Mouse (Mus musculus) forebrain, postnatal 0 days (tissue): ENCODE measurements at regions not wholly inside any gene's neighbourhood (a gene's known extent, or its start where the extent isn't known, plus 50 kb on each side); places are given as distances from the start of the nearest gene placed in this dataset.

Source experiments
- ATAC-seq: fragments of 200-750 bp; cut with Nextera tagmentation; 2 replicates; pipeline ENCODE4 v1.8.0; 2017; ENCODE audit warnings: mild to moderate bottlenecking, moderate library complexity
- DNase-seq: peaks from one replicate; pipeline ENCODE4 v3.0.0-alpha.2; 2015
- H3K27ac ChIP-seq: fragments of 300-500 bp; sonication (generic); 2 replicates; pipeline ENCODE4 v1.5.1; 2014; ENCODE audit warnings: low read depth, mild to moderate bottlenecking, antibody characterized with exemption, low read length, moderate library complexity, mixed read lengths
- H3K27me3 ChIP-seq: fragments of 300-500 bp; sonication (generic); 2 replicates; pipeline ENCODE4 v1.6.1; 2014; ENCODE audit warnings: mild to moderate bottlenecking, low read length, mixed read lengths; ENCODE audit not compliant: insufficient read depth
- H3K36me3 ChIP-seq: fragments of 300-500 bp; sonication (generic); 2 replicates; pipeline ENCODE4 v1.6.1; 2014; ENCODE audit warnings: mild to moderate bottlenecking, moderate library complexity; ENCODE audit not compliant: insufficient read depth
- H3K4me1 ChIP-seq: fragments of 300-500 bp; sonication (generic); 2 replicates; pipeline ENCODE4 v1.6.1; 2014; ENCODE audit warnings: antibody characterized with exemption; ENCODE audit not compliant: insufficient read depth
- H3K4me2 ChIP-seq: fragments of 300-500 bp; sonication (generic); 2 replicates; pipeline ENCODE4 v1.6.1; 2014; ENCODE audit warnings: low read depth, mild to moderate bottlenecking, moderate library complexity
- H3K4me3 ChIP-seq: fragments of 300-500 bp; sonication (generic); 2 replicates; pipeline ENCODE4 v1.5.1; 2014; ENCODE audit warnings: low read depth, low read length, mixed read lengths
- H3K9ac ChIP-seq: fragments of 300-500 bp; sonication (generic); 2 replicates; pipeline ENCODE4 v1.6.1; 2014; ENCODE audit warnings: mild to moderate bottlenecking
- H3K9me3 ChIP-seq: fragments of 300-500 bp; sonication (generic); 2 replicates; pipeline ENCODE4 v1.6.1; 2016; ENCODE audit warnings: low read length
- CTCF ChIP-seq: sonication (generic); IDR thresholded peaks from 2 replicates; pipeline ENCODE4 v1.5.1; 2016; ENCODE audit warnings: antibody characterized with exemption, control low read depth, low read depth
- WGBS: fragments of 180-500 bp; shearing (Covaris S2); extraction: QIAGEN DNeasy Blood & Tissue Kit; methylation state at CpG from one replicate; pipeline ENCODE4 v1.1.7; 2014; 5-methylcytosine and 5-hydroxymethylcytosine counted together

- Histone ChIP-seq H3K4me1 (no peaks in the 10 kb centered on the region), H3K9ac (no peak overlapping the region), H3K9me3 (no peaks in the 10 kb centered on the region), H3K4me3 (no peak overlapping the region), H3K27ac (no peak overlapping the region), H3K36me3 (no peaks in the 10 kb centered on the region), H3K27me3 (no peaks in the 10 kb centered on the region), H3K4me2 (no peak overlapping the region)
- WGBS = 73% methylated on average over 3 of the region's 3 CpGs
- no peak for DNase-seq
- no peak for TF ChIP-seq CTCF
- no peak for ATAC-seq
Measured at GRCm38 (mm10) chr4:105870512-105870911, 80.8 kb downstream of the Gm12728 start.

GRCm38 (mm10) chr4:105877246-105877645 lies 87.6 kb downstream of the Gm12728 start:
- Histone ChIP-seq H3K4me1 (no peaks in the 10 kb centered on the region), H3K9ac (no peak overlapping the region), H3K4me3 (no peak overlapping the region), H3K4me2 (no peak overlapping the region), H3K27me3 (no peaks in the 10 kb centered on the region), H3K9me3 (no peaks in the 10 kb centered on the region), H3K36me3 (no peaks in the 10 kb centered on the region), H3K27ac (no peak overlapping the region)
- no peak for TF ChIP-seq CTCF
- 89% methylated on average over 5 of the region's 5 CpGs for WGBS
- no peak for ATAC-seq
- no peak for DNase-seq

GRCm38 (mm10) chr4:105879891-105880290 lies 90.2 kb downstream of the Gm12728 start:
- no peak for DNase-seq
- Histone ChIP-seq H3K27ac (no peak overlapping the region), H3K4me2 (no peak overlapping the region), H3K4me3 (no peak overlapping the region), H3K36me3 (no peaks in the 10 kb centered on the region), H3K4me1 (no peaks in the 10 kb centered on the region), H3K27me3 (no peaks in the 10 kb centered on the region), H3K9ac (no peak overlapping the region), H3K9me3 (no peaks in the 10 kb centered on the region)
- no peak for TF ChIP-seq CTCF
- no peak for ATAC-seq
- WGBS = 57% methylated on average over 3 of the region's 3 CpGs

GRCm38 (mm10) chr4:105884791-105885190 lies 95.1 kb downstream of the Gm12728 start:
- Histone ChIP-seq H3K36me3 (no peaks in the 10 kb centered on the region), H3K4me2 (no peak overlapping the region), H3K9me3 (no peaks in the 10 kb centered on the region), H3K9ac (no peak overlapping the region), H3K4me3 (no peak overlapping the region), H3K27ac (no peak overlapping the region), H3K27me3 (no peaks in the 10 kb centered on the region), H3K4me1 (no peaks in the 10 kb centered on the region)
- DNase-seq = no peak
- no peak for ATAC-seq
- WGBS = 43% methylated on average over 3 of the region's 3 CpGs
- TF ChIP-seq CTCF = no peak

- Histone ChIP-seq H3K9ac (no peak overlapping the region), H3K9me3 (no peaks in the 10 kb centered on the region), H3K36me3 (no peaks in the 10 kb centered on the region), H3K27ac (no peak overlapping the region), H3K27me3 (no peaks in the 10 kb centered on the region), H3K4me3 (no peak overlapping the region), H3K4me2 (no peak overlapping the region), H3K4me1 (no peaks in the 10 kb centered on the region)
- DNase-seq (no peak), ATAC-seq (no peak)
- 90% methylated on average over 4 of the region's 4 CpGs for WGBS
- TF ChIP-seq CTCF = no peak
Measured at GRCm38 (mm10) chr4:105891438-105891837, 101.8 kb downstream of the Gm12728 start.

- ATAC-seq (no peak), DNase-seq (no peak)
- H3K27me3 ChIP-seq = no peaks in the 10 kb centered on the region
- H3K9me3 ChIP-seq = no peaks in the 10 kb centered on the region
- no peak overlapping the region for H3K4me3 ChIP-seq
- H3K27ac ChIP-seq = no peak overlapping the region
- 84% methylated on average over 2 of the region's 2 CpGs for WGBS
- no peaks in the 10 kb centered on the region for H3K4me1 ChIP-seq
- no peak overlapping the region for H3K4me2 ChIP-seq
- H3K9ac ChIP-seq = no peak overlapping the region
- no peaks in the 10 kb centered on the region for H3K36me3 ChIP-seq
- TF ChIP-seq CTCF = no peak
Measured at GRCm38 (mm10) chr4:105892065-105892464, 102.4 kb downstream of the Gm12728 start.

GRCm38 (mm10) chr4:105895116-105895515 lies 105.4 kb downstream of the Gm12728 start:
- H3K4me2 ChIP-seq = no peak overlapping the region
- 59% methylated on average over 2 of the region's 2 CpGs for WGBS
- no peak for ATAC-seq

More at GRCm38 (mm10) chr4:105895116-105895515, 105.4 kb downstream of the Gm12728 start:
- no peaks in the 10 kb centered on the region for H3K36me3 ChIP-seq
- H3K4me3 ChIP-seq = no peak overlapping the region
- H3K9me3 ChIP-seq = no peaks in the 10 kb centered on the region
- H3K4me1 ChIP-seq = no peaks in the 10 kb centered on the region
- no peak overlapping the region for H3K9ac ChIP-seq
- no peak for TF ChIP-seq CTCF
- DNase-seq = no peak
- H3K27ac ChIP-seq = no peak overlapping the region
- H3K27me3 ChIP-seq = no peaks in the 10 kb centered on the region
